Mouse (Mus musculus) lung, embryonic 15.5 days (tissue): ENCODE results near the gene Dupd1. TPM values are rescaled to one million over a fixed set of nuclear protein-coding genes. Genes with fewer than 3 reads are reported as not detected.

Experiments
- ATAC-seq: fragments of 200-750 bp; cut with Nextera tagmentation; 2 replicates; pipeline ENCODE4 v1.8.0; 2017; ENCODE audit warnings: moderate number of reproducible peaks, borderline replicate concordance; ENCODE audit not compliant: low FRiP score, low TSS enrichment; ENCODE audit errors: extremely low read depth
- H3K27ac ChIP-seq: fragments of 300-500 bp; sonication (generic); 2 replicates; pipeline ENCODE4 v1.5.1; 2015; ENCODE audit warnings: moderate library complexity, mild to moderate bottlenecking, inconsistent platforms
- H3K27me3 ChIP-seq: fragments of 300-500 bp; sonication (generic); 2 replicates; pipeline ENCODE4 v1.6.1; 2015; ENCODE audit warnings: inconsistent platforms
- H3K36me3 ChIP-seq: fragments of 300-500 bp; sonication (generic); 2 replicates; pipeline ENCODE4 v1.6.1; 2015; ENCODE audit warnings: inconsistent platforms
- H3K4me1 ChIP-seq: fragments of 300-500 bp; sonication (generic); 2 replicates; pipeline ENCODE4 v1.6.1; 2015; ENCODE audit warnings: inconsistent platforms
- H3K4me2 ChIP-seq: fragments of 300-500 bp; sonication (generic); 2 replicates; pipeline ENCODE4 v1.6.1; 2015; ENCODE audit warnings: inconsistent platforms, mild to moderate bottlenecking, moderate library complexity
- H3K4me3 ChIP-seq: fragments of 300-500 bp; sonication (generic); 2 replicates; pipeline ENCODE4 v1.5.1; 2015; ENCODE audit warnings: mild to moderate bottlenecking, inconsistent platforms
- H3K9ac ChIP-seq: fragments of 300-500 bp; sonication (generic); 2 replicates; pipeline ENCODE4 v1.6.1; 2015; ENCODE audit warnings: inconsistent platforms
- H3K9me3 ChIP-seq: fragments of 300-500 bp; sonication (generic); 2 replicates; pipeline ENCODE4 v1.6.1; 2016; ENCODE audit warnings: inconsistent platforms
- WGBS: fragments of 180-500 bp; shearing (Covaris S2); methylation state at CpG from one replicate; pipeline ENCODE4 v1.1.7; 2015; 5-methylcytosine and 5-hydroxymethylcytosine counted together
- polyA plus RNA-seq: library from polyadenylated mRNA; unstranded; fragments of >200 nt; fragmentation: Nextera tagmentation; extraction: Ambion mirVana; gene quantifications from 2 replicates; pipeline ENCODE4 v1.2.1, GENCODE M21; 2015

Dupd1 gene
- polyA plus RNA-seq, 1 experiment from 2014 or later = not detected

GRCm38 (mm10) chr14:21745149-21745548 is 30.8 kb upstream of the Dupd1 start:
- Histone ChIP-seq H3K27me3 (0 out of 2 replicates have a peak, but pooled peaks cover 5% of the 10 kb centered on the region), H3K27ac (no peak overlapping the region), H3K9ac (no peak overlapping the region), H3K36me3 (no peaks in the 10 kb centered on the region), H3K4me2 (no peak overlapping the region), H3K9me3 (no peaks in the 10 kb centered on the region), H3K4me1 (peaks cover 8% of the 10 kb centered on the region), H3K4me3 (no peak overlapping the region)
- 55% methylated on average over 5 of the region's 5 CpGs for WGBS
- ATAC-seq = no peak

- H3K4me3 ChIP-seq = no peak overlapping the region
- no peak overlapping the region for H3K27ac ChIP-seq
- no peak overlapping the region for H3K4me2 ChIP-seq
- no peaks in the 10 kb centered on the region for H3K36me3 ChIP-seq
- 0 out of 2 replicates have a peak, but pooled peaks cover 5% of the 10 kb centered on the region for H3K27me3 ChIP-seq
- no peak for ATAC-seq
- 0 out of 2 replicates have a peak, but pooled peaks cover 6% of the 10 kb centered on the region for H3K4me1 ChIP-seq
- 88% methylated on average over 1 of the region's 1 CpGs for WGBS
- H3K9me3 ChIP-seq = no peaks in the 10 kb centered on the region
- H3K9ac ChIP-seq = no peak overlapping the region
Measured at GRCm38 (mm10) chr14:21744169-21744568, 29.8 kb upstream of the Dupd1 start.

GRCm38 (mm10) chr14:21742441-21742840 is 28.1 kb upstream of the Dupd1 start:
- no peak overlapping the region for H3K27ac ChIP-seq
- ATAC-seq = no peak
- 91% methylated on average over 4 of the region's 4 CpGs for WGBS
- H3K36me3 ChIP-seq = no peaks in the 10 kb centered on the region
- H3K9ac ChIP-seq = no peak overlapping the region
- no peaks in the 10 kb centered on the region for H3K9me3 ChIP-seq
- H3K4me1 ChIP-seq = 0 out of 2 replicates have a peak, but pooled peaks cover 6% of the 10 kb centered on the region
- H3K4me3 ChIP-seq = no peak overlapping the region
- H3K4me2 ChIP-seq = no peak overlapping the region
- 0 out of 2 replicates have a peak, but pooled peaks cover 5% of the 10 kb centered on the region for H3K27me3 ChIP-seq

- H3K36me3 ChIP-seq = no peaks in the 10 kb centered on the region
- no peaks in the 10 kb centered on the region for H3K9me3 ChIP-seq
- H3K27ac ChIP-seq = no peak overlapping the region
- 0 out of 2 replicates have a peak, but pooled peaks cover under 1% of the 10 kb centered on the region for H3K4me1 ChIP-seq
- peak; percentile 61; the same call in 1 of the 2 replicates for ATAC-seq
- 13% methylated on average over 4 of the region's 4 CpGs for WGBS
- H3K9ac ChIP-seq = no peak overlapping the region
- H3K4me3 ChIP-seq = no peak overlapping the region
- H3K4me2 ChIP-seq = no peak overlapping the region
- 0 out of 2 replicates have a peak, but pooled peaks cover 5% of the 10 kb centered on the region for H3K27me3 ChIP-seq
Measured at GRCm38 (mm10) chr14:21741786-21742185, 27.4 kb upstream of the Dupd1 start.

- no peak overlapping the region for H3K27ac ChIP-seq
- no peak overlapping the region for H3K4me3 ChIP-seq
- no peaks in the 10 kb centered on the region for H3K36me3 ChIP-seq
- no peak for ATAC-seq
- H3K4me2 ChIP-seq = no peak overlapping the region
- H3K9me3 ChIP-seq = no peaks in the 10 kb centered on the region
- H3K9ac ChIP-seq = no peak overlapping the region
- 0 out of 2 replicates have a peak, but pooled peaks cover 5% of the 10 kb centered on the region for H3K27me3 ChIP-seq
- WGBS = 90% methylated on average over 3 of the region's 3 CpGs
- no peaks in the 10 kb centered on the region for H3K4me1 ChIP-seq
Measured at GRCm38 (mm10) chr14:21741314-21741713, 26.9 kb upstream of the Dupd1 start.

- H3K4me1 ChIP-seq = no peaks in the 10 kb centered on the region
- H3K4me3 ChIP-seq = no peak overlapping the region
- 93% methylated on average over 7 of the region's 7 CpGs for WGBS
- no peak overlapping the region for H3K27ac ChIP-seq
- no peak overlapping the region for H3K9ac ChIP-seq
- H3K4me2 ChIP-seq = no peak overlapping the region
- no peak for ATAC-seq
- H3K27me3 ChIP-seq = 0 out of 2 replicates have a peak, but pooled peaks cover 5% of the 10 kb centered on the region
- H3K9me3 ChIP-seq = no peaks in the 10 kb centered on the region
- H3K36me3 ChIP-seq = no peaks in the 10 kb centered on the region
Measured at GRCm38 (mm10) chr14:21740345-21740744, 26.0 kb upstream of the Dupd1 start.

GRCm38 (mm10) chr14:21733131-21733905 is 18.9 kb upstream of the Dupd1 start:
- H3K4me3 ChIP-seq = no peak overlapping the region
- H3K27me3 ChIP-seq = no peaks in the 10 kb centered on the region
- WGBS = 84% methylated on average over 15 of the region's 15 CpGs
- no peaks in the 10 kb centered on the region for H3K9me3 ChIP-seq
- no peak overlapping the region for H3K9ac ChIP-seq
- no peak for ATAC-seq
- H3K4me2 ChIP-seq = no peak overlapping the region
- H3K36me3 ChIP-seq = no peaks in the 10 kb centered on the region
- H3K27ac ChIP-seq = no peak overlapping the region
- no peaks in the 10 kb centered on the region for H3K4me1 ChIP-seq

GRCm38 (mm10) chr14:21729936-21730335 is 15.6 kb upstream of the Dupd1 start:
- Histone ChIP-seq H3K36me3 (no peaks in the 10 kb centered on the region), H3K9me3 (no peaks in the 10 kb centered on the region), H3K4me3 (no peak overlapping the region), H3K27ac (no peak overlapping the region), H3K4me1 (no peaks in the 10 kb centered on the region), H3K9ac (no peak overlapping the region), H3K27me3 (no peaks in the 10 kb centered on the region), H3K4me2 (no peak overlapping the region)
- 79% methylated on average over 4 of the region's 4 CpGs for WGBS
- no peak for ATAC-seq

- no peak overlapping the region for H3K9ac ChIP-seq
- no peak for ATAC-seq
- no peaks in the 10 kb centered on the region for H3K4me1 ChIP-seq
- no peaks in the 10 kb centered on the region for H3K27me3 ChIP-seq
- WGBS = 72% methylated on average over 6 of the region's 6 CpGs
- H3K9me3 ChIP-seq = no peaks in the 10 kb centered on the region
- no peak overlapping the region for H3K27ac ChIP-seq
- H3K36me3 ChIP-seq = no peaks in the 10 kb centered on the region
- H3K4me2 ChIP-seq = no peak overlapping the region
- no peak overlapping the region for H3K4me3 ChIP-seq
Measured at GRCm38 (mm10) chr14:21729031-21729732, 14.8 kb upstream of the Dupd1 start.

GRCm38 (mm10) chr14:21722021-21722698 is 7.8 kb upstream of the Dupd1 start:
- ATAC-seq = no peak
- no peak overlapping the region for H3K9ac ChIP-seq
- 93% methylated on average over 8 of the region's 8 CpGs for WGBS
- no peaks in the 10 kb centered on the region for H3K27me3 ChIP-seq
- H3K9me3 ChIP-seq = no peaks in the 10 kb centered on the region
- peaks cover 10% of the 10 kb centered on the region for H3K4me1 ChIP-seq
- H3K36me3 ChIP-seq = no peaks in the 10 kb centered on the region
- no peak overlapping the region for H3K27ac ChIP-seq
- H3K4me2 ChIP-seq = no peak overlapping the region
- no peak overlapping the region for H3K4me3 ChIP-seq

- H3K4me2 ChIP-seq = no peak overlapping the region
- no peak for ATAC-seq
- no peaks in the 10 kb centered on the region for H3K27me3 ChIP-seq
- H3K4me1 ChIP-seq = peaks cover 10% of the 10 kb centered on the region
- no peaks in the 10 kb centered on the region for H3K36me3 ChIP-seq
- H3K4me3 ChIP-seq = no peak overlapping the region
- H3K9ac ChIP-seq = no peak overlapping the region
- no peak overlapping the region for H3K27ac ChIP-seq
- H3K9me3 ChIP-seq = no peaks in the 10 kb centered on the region
- WGBS = 57% methylated on average over 4 of the region's 4 CpGs
Measured at GRCm38 (mm10) chr14:21720430-21721205, 6.2 kb upstream of the Dupd1 start.
